Mouse (Mus musculus): ENCODE results near the gene Gp1ba. TPM values are rescaled to one million over a fixed set of nuclear protein-coding genes. Genes with fewer than 3 reads are reported as not detected.
A peak's percentile ranks its signal among the peaks of the same experiment; 100 is the strongest.

Gp1ba gene
- polyA plus RNA-seq, 1 experiment from 2014 or later = 0.21 TPM

- H3K4me1 ChIP-seq (replicated peaks) = peaks cover 41% of the 10 kb centered on the region
- H3K9ac ChIP-seq = peak overlapping the region; percentile 99
- 0 out of 2 replicates have a peak, but pooled peaks cover 4% of the 10 kb centered on the region for H3K27me3 ChIP-seq
- ATAC-seq (ENCODE audit: low FRiP score) = no peak
- H3K27ac ChIP-seq = 0 out of 2 replicates have a peak overlapping the region, but pooled peaks have one; percentile 99
- peak overlapping the region; percentile 100 for H3K4me3 ChIP-seq
- H3K4me2 ChIP-seq = peak overlapping the region; percentile 89
- no peaks in the 10 kb centered on the region for H3K9me3 ChIP-seq
- peaks cover 30% of the 10 kb centered on the region for H3K36me3 ChIP-seq
- 3% methylated on average over 16 of the region's 16 CpGs for WGBS
Measured at GRCm38 (mm10) chr11:70656456-70656927, 17.6 kb downstream of the Gp1ba start.

DNA sequence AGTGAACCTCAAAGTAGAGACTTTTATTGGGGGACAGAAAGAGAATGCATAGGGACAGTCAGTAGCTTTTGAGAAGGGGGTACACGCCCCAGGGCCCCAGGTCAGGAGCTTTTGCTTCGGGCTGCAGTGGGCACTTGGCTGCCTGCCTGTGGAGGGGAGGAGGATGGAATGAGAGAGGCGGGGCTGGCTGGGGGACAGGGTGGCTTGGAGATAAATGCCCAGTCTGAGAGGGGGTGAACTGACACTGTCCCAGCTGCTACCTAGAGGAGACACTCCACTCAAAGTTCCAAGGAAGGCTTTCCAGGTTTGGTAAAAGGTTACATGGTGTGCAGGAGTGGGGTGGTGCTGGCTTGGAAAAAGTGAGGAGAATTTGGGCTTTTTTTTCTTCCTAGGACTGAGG is 18.0 kb downstream of the Gp1ba start, which contains the start of gene Eno3:
Gene Eno3, plus strand, starts transcription at position 239 of the 400 bp plus-strand sequence.
- Histone ChIP-seq H3K4me2 (peak within 1 kb of the TSS; percentile 89), H3K9ac (peak within 1 kb of the TSS; percentile 99), H3K9me3 (no peaks in the 10 kb centered on the region), H3K36me3 (peaks cover 28% of the 10 kb centered on the region), H3K27ac (peak within 1 kb of the TSS; percentile 99; the same call in 1 of the 2 replicates), H3K27me3 (0 out of 2 replicates have a peak, but pooled peaks cover 4% of the 10 kb centered on the region), H3K4me3 (peak within 1 kb of the TSS; percentile 100), H3K4me1 (replicated peaks) (peaks cover 37% of the 10 kb centered on the region)
- ATAC-seq (ENCODE audit: low FRiP score) = no peak
- WGBS = 7% methylated on average over 3 of the region's 3 CpGs

DNA sequence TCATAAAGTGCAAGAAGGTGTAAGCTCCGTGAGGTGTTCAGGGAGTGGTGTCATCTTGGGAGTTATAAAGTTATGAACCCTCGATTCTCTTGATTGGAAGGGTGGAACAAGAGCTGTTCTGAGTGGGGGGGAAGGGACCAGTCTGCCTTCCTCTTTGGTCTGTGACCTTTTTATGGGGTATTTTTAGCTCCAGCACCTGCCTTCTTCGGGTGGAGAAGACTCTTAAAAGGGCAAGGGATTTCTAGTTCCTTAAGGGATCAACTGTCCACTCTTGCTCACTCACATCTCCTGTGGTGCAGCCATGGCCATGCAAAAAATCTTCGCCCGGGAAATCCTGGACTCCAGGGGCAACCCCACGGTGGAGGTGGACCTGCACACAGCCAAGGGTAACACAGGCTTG is 18.7 kb downstream of the Gp1ba start:
- 60% methylated on average over 6 of the region's 6 CpGs for WGBS
- no peak overlapping the region for H3K9ac ChIP-seq

GRCm38 (mm10) chr11:70657991-70658390 is 19.1 kb downstream of the Gp1ba start:
- no peaks in the 10 kb centered on the region for H3K9me3 ChIP-seq
- H3K27ac ChIP-seq = no peak overlapping the region
- no peak overlapping the region for H3K4me2 ChIP-seq
- H3K9ac ChIP-seq = no peak overlapping the region
- ATAC-seq (ENCODE audit: low FRiP score) = no peak
- no peak overlapping the region for H3K4me3 ChIP-seq
- peaks cover 31% of the 10 kb centered on the region for H3K36me3 ChIP-seq
- WGBS = 69% methylated on average over 9 of the region's 9 CpGs
- peaks cover 26% of the 10 kb centered on the region for H3K4me1 ChIP-seq (replicated peaks)
- 0 out of 2 replicates have a peak, but pooled peaks cover 4% of the 10 kb centered on the region for H3K27me3 ChIP-seq

More for the DNA sequence above, 18.7 kb downstream of the Gp1ba start:
- H3K4me3 ChIP-seq = no peak overlapping the region
- no peak overlapping the region for H3K4me2 ChIP-seq
- H3K27me3 ChIP-seq = 0 out of 2 replicates have a peak, but pooled peaks cover 4% of the 10 kb centered on the region
- H3K27ac ChIP-seq = no peak overlapping the region
- no peaks in the 10 kb centered on the region for H3K9me3 ChIP-seq
- H3K36me3 ChIP-seq = peaks cover 29% of the 10 kb centered on the region
- ATAC-seq (ENCODE audit: low FRiP score) = no peak
- peaks cover 31% of the 10 kb centered on the region for H3K4me1 ChIP-seq (replicated peaks)

- no peaks in the 10 kb centered on the region for H3K9me3 ChIP-seq
- H3K36me3 ChIP-seq = peaks cover 36% of the 10 kb centered on the region
- no peak overlapping the region for H3K4me2 ChIP-seq
- no peak overlapping the region for H3K27ac ChIP-seq
- H3K9ac ChIP-seq = no peak overlapping the region
- H3K4me1 ChIP-seq (replicated peaks) = peaks cover 21% of the 10 kb centered on the region
- WGBS = 89% methylated on average over 5 of the region's 5 CpGs
- no peak for ATAC-seq (ENCODE audit: low FRiP score)
- 0 out of 2 replicates have a peak, but pooled peaks cover 4% of the 10 kb centered on the region for H3K27me3 ChIP-seq
- no peak overlapping the region for H3K4me3 ChIP-seq
Measured at GRCm38 (mm10) chr11:70658521-70658920, 19.6 kb downstream of the Gp1ba start.

GRCm38 (mm10) chr11:70658942-70659341 is 20.0 kb downstream of the Gp1ba start:
- Histone ChIP-seq H3K27ac (no peak overlapping the region), H3K9ac (no peak overlapping the region), H3K4me1 (replicated peaks) (peaks cover 21% of the 10 kb centered on the region), H3K9me3 (no peaks in the 10 kb centered on the region), H3K27me3 (0 out of 2 replicates have a peak, but pooled peaks cover 4% of the 10 kb centered on the region), H3K4me3 (no peak overlapping the region), H3K4me2 (no peak overlapping the region), H3K36me3 (peaks cover 40% of the 10 kb centered on the region)
- ATAC-seq (ENCODE audit: low FRiP score) = no peak
- WGBS = 78% methylated on average over 8 of the region's 8 CpGs

GRCm38 (mm10) chr11:70660571-70660970 is 21.6 kb downstream of the Gp1ba start:
- Histone ChIP-seq H3K4me2 (no peak overlapping the region), H3K4me1 (replicated peaks) (peaks cover 15% of the 10 kb centered on the region), H3K9ac (no peak overlapping the region), H3K9me3 (no peaks in the 10 kb centered on the region), H3K36me3 (peaks cover 56% of the 10 kb centered on the region), H3K27ac (no peak overlapping the region), H3K27me3 (0 out of 2 replicates have a peak, but pooled peaks cover 4% of the 10 kb centered on the region), H3K4me3 (no peak overlapping the region)
- no peak for ATAC-seq (ENCODE audit: low FRiP score)
- 88% methylated on average over 8 of the region's 8 CpGs for WGBS

GRCm38 (mm10) chr11:70663101-70663500 is 24.2 kb downstream of the Gp1ba start:
- H3K4me1 ChIP-seq (replicated peaks) = peaks cover 16% of the 10 kb centered on the region
- H3K9me3 ChIP-seq = no peaks in the 10 kb centered on the region
- ATAC-seq (ENCODE audit: low FRiP score) = no peak
- no peak overlapping the region for H3K9ac ChIP-seq
- no peak overlapping the region for H3K4me2 ChIP-seq
- H3K36me3 ChIP-seq = peaks cover 63% of the 10 kb centered on the region
- WGBS = 97% methylated on average over 8 of the region's 8 CpGs
- no peaks in the 10 kb centered on the region for H3K27me3 ChIP-seq
- H3K27ac ChIP-seq = no peak overlapping the region
- H3K4me3 ChIP-seq = no peak overlapping the region

GRCm38 (mm10) chr11:70663957-70664356 is 25.0 kb downstream of the Gp1ba start:
- no peaks in the 10 kb centered on the region for H3K27me3 ChIP-seq
- WGBS = 93% methylated on average over 6 of the region's 6 CpGs
- H3K27ac ChIP-seq = no peak overlapping the region
- H3K4me1 ChIP-seq (replicated peaks) = peaks cover 19% of the 10 kb centered on the region
- no peak overlapping the region for H3K4me3 ChIP-seq
- no peak overlapping the region for H3K9ac ChIP-seq
- H3K4me2 ChIP-seq = no peak overlapping the region
- peaks cover 63% of the 10 kb centered on the region for H3K36me3 ChIP-seq
- H3K9me3 ChIP-seq = no peaks in the 10 kb centered on the region
- no peak for ATAC-seq (ENCODE audit: low FRiP score)

DNA sequence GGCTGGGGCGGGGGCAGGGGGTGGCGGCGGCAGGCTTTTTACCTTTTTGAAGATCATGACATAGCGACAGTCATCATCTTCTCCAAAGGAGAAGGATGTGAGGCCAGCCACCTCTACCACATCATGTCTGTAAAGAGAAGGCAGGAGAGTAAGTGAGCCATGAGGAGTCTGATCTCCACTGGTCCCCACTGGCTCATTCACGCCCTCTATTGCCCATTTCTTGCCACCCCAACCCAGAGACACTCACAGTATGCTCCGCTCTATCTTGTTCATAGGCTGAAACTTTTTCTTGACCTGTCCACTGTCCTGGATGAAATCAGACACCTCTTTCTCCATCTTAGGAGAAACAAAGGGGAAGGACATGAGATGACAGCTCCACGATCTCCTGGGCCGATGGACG is 25.8 kb downstream of the Gp1ba start:
- no peaks in the 10 kb centered on the region for H3K9me3 ChIP-seq
- no peaks in the 10 kb centered on the region for H3K27me3 ChIP-seq
- WGBS = 94% methylated on average over 9 of the region's 9 CpGs
- H3K4me3 ChIP-seq = no peak overlapping the region
- peaks cover 19% of the 10 kb centered on the region for H3K4me1 ChIP-seq (replicated peaks)
- H3K36me3 ChIP-seq = peaks cover 58% of the 10 kb centered on the region
- no peak overlapping the region for H3K9ac ChIP-seq
- H3K27ac ChIP-seq = no peak overlapping the region
- ATAC-seq (ENCODE audit: low FRiP score) = no peak
- no peak overlapping the region for H3K4me2 ChIP-seq

DNA sequence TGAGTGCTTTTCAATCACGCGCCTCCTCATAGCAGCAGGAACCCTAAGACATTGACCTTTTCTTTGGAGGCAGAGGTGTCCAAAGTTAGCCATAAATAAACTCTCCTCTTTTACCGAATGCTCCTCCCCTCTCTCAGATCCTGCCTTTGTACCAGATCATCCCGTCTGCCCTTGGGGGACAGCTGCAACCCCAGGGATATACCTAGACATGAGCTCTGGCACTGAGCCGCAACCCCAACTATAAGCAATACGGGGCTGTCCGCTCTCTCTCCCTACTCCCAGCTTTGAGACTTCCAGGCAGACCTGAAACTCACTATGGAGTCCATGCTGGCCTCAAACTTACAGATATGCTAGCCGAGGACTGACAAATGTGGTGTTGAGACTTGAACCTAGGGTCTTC is 27.8 kb downstream of the Gp1ba start:
- 94% methylated on average over 8 of the region's 8 CpGs for WGBS

DNA sequence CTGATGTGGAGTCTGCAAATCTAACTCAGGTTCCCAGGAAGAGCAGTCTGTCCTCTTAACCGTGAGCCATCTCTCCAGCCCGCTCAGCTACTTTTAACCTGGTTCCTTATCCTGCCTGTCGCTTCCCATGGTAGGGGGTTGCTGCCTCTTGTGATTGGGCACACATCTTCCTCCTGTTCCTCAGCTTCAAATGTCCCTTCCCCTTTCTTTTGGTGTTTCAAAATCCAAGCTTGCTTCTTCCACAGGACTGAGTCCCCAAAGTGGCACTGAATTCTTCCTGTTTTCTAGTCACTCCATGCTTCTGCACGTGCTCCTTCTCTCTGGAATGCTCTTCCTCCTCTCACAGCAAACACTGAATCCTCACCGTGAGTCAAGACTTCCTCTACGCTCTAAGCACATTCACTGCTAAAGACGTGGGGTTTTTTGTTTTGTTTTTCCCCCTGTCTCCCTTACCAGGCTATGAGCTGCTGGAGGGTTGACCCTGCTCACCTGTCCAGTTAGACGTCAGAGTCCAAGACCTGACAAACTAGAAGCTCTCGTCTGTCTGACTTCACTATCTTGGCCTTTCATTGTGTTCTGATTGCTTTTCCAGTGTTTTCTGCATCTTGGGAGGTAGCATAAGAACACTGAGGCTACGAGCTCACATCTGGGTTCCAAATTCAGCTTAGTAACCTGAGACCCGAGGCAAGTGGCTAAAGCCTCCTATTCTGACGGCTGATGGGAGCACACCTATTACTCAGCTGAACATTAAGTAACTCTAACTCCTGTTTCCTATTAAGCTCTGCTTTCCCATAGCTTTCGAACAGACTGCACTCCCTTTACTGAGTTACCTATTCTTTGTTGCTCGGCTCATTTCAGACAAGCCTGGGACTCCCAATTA is 28.6 kb downstream of the Gp1ba start:
- 83% methylated on average over 14 of the region's 14 CpGs for WGBS
- Histone ChIP-seq H3K9ac (peak overlapping the region; percentile 80), H3K36me3 (peaks cover 51% of the 10 kb centered on the region)

More for the DNA sequence above, 27.8 kb downstream of the Gp1ba start:
- Histone ChIP-seq H3K27me3 (no peaks in the 10 kb centered on the region), H3K36me3 (peaks cover 51% of the 10 kb centered on the region), H3K4me2 (no peak overlapping the region), H3K27ac (no peak overlapping the region), H3K4me3 (no peak overlapping the region), H3K9ac (no peak overlapping the region), H3K4me1 (replicated peaks) (peaks cover 38% of the 10 kb centered on the region), H3K9me3 (no peaks in the 10 kb centered on the region)
- ATAC-seq (ENCODE audit: low FRiP score) = no peak

More for the DNA sequence above, 28.6 kb downstream of the Gp1ba start:
- Histone ChIP-seq H3K27ac (peak overlapping the region; percentile 92), H3K4me2 (peak overlapping the region; percentile 91), H3K4me1 (replicated peaks) (peaks cover 39% of the 10 kb centered on the region), H3K9me3 (no peaks in the 10 kb centered on the region), H3K27me3 (no peaks in the 10 kb centered on the region), H3K4me3 (peak overlapping the region; percentile 66)
- no peak for ATAC-seq (ENCODE audit: low FRiP score)
